9 mouse cellular contexts compared by ENCODE assay signal in genomic region chr1:26687926-26688325, GRCm38 (mm10). TPM values are rescaled to one million over a fixed set of nuclear protein-coding genes. Genes with fewer than 3 reads are reported as not detected.
DNase-seq lines count a peak whose midpoint lies in the region; ATAC-seq and TF ChIP-seq lines count a peak whose summit lies in the region.
"Had no signal": no experiment of that assay in that cellular context is flagged by ENCODE, and none has a peak within 500 bp of the region (broad histone marks: within the 10 kb centered on the region; RNA-seq: fewer than 3 reads in every experiment).

No protein-coding gene starts in this region.

- H3K4me2 ChIP-seq in hindbrain, embryonic 14.5 days (replicated peaks), result no peak overlapping the region
- no peak overlapping the region for H3K4me2 ChIP-seq in stomach, postnatal 0 days (replicated peaks; ENCODE audit: low read depth)

- no peaks in the 10 kb centered on the region for H3K36me3 ChIP-seq in hindbrain, embryonic 14.5 days (replicated peaks; ENCODE audit: control insufficient read depth, insufficient read depth)
- no peaks in the 10 kb centered on the region for H3K36me3 ChIP-seq in stomach, postnatal 0 days (ENCODE audit: control insufficient read depth, insufficient read depth, low read length)

- H3K27me3 ChIP-seq in hindbrain, embryonic 14.5 days (ENCODE audit: control insufficient read depth, insufficient read depth, low read length), result no peaks in the 10 kb centered on the region
- H3K27me3 ChIP-seq in stomach, postnatal 0 days (ENCODE audit: control insufficient read depth, insufficient read depth, low read length), result no peaks in the 10 kb centered on the region

- peak; percentile 5 for DNase-seq in gastrocnemius, postnatal 10 days
- DNase-seq in gastrocnemius, adult 8-10 months (ENCODE audit: low spot score in 2 of 2), result no peak
- peak; percentile 3 for DNase-seq in urinary bladder, postnatal 25 days (ENCODE audit: low spot score)
- DNase-seq in urinary bladder, adult 2 months (ENCODE audit: low spot score), result no peak
- no peak for DNase-seq in hindbrain, embryonic 14.5 days (ENCODE audit: low spot score)
- peak; percentile 16 for DNase-seq in stomach, postnatal 0 days (ENCODE audit: low spot score)
- DNase-seq in urinary bladder, adult 18-20 months (ENCODE audit: low spot score in 2 of 2), result no peak

- TF ChIP-seq EP300 in stomach, postnatal 0 days (optimal IDR thresholded peaks at IDR 0.05), result no peak

- H3K27ac ChIP-seq in hindbrain, embryonic 14.5 days, result no peak overlapping the region
- H3K27ac ChIP-seq in stomach, postnatal 0 days (replicated peaks), result no peak overlapping the region

- ATAC-seq in hindbrain, embryonic 14.5 days (ENCODE audit: low FRiP score), result peak; percentile 78
- ATAC-seq in megakaryocyte, adult 5-6 weeks (ENCODE audit: poor library complexity, severe bottlenecking), result peak; percentile 41
- peak; percentile 72 for ATAC-seq in stomach, postnatal 0 days (ENCODE audit: low FRiP score, low TSS enrichment)

- H3K9me3 ChIP-seq in hindbrain, embryonic 14.5 days (ENCODE audit: control insufficient read depth, low read length), result no peaks in the 10 kb centered on the region
- no peaks in the 10 kb centered on the region for H3K9me3 ChIP-seq in stomach, postnatal 0 days (ENCODE audit: control insufficient read depth, low read length)

- TF ChIP-seq CTCF in stomach, postnatal 0 days (IDR thresholded peaks at IDR 0.05; ENCODE audit: low read depth), result no peak

- no peak overlapping the region for H3K4me3 ChIP-seq in hindbrain, embryonic 14.5 days (replicated peaks; ENCODE audit: low read length)
- H3K4me3 ChIP-seq in stomach, postnatal 0 days (ENCODE audit: low read depth, low read length), result no peak overlapping the region

- 74% methylated on average over 1 of the region's 1 CpGs for WGBS in hindbrain, embryonic 14.5 days
- WGBS in stomach, postnatal 0 days, result 57% methylated on average over 1 of the region's 1 CpGs

- no peak overlapping the region for H3K9ac ChIP-seq in hindbrain, embryonic 14.5 days
- H3K9ac ChIP-seq in stomach, postnatal 0 days (ENCODE audit: low read length), result no peak overlapping the region

- no peaks in the 10 kb centered on the region for H3K4me1 ChIP-seq in hindbrain, embryonic 14.5 days (replicated peaks; ENCODE audit: control insufficient read depth, insufficient read depth, low read length)
- H3K4me1 ChIP-seq in stomach, postnatal 0 days (replicated peaks; ENCODE audit: control insufficient read depth, insufficient read depth), result no peaks in the 10 kb centered on the region

RNA-seq across cellular contexts. Expression of gene 4931408C20Rik, which starts 0.7 kb away (rescaled TPM):
- not detected for total RNA-seq in gastrocnemius, postnatal 10 days (2021)
- total RNA-seq in gastrocnemius, adult 8-10 months (2022), result not detected
- polyA plus RNA-seq in urinary bladder, adult 2 months (2012; rRNA removed), result 0.01 TPM in 1 of 2 replicates, not detected in the other
- polyA plus RNA-seq in hindbrain, embryonic 14.5 days (2014; fragmentation: Nextera tagmentation; extraction: Ambion mirVana), result not detected in 2 replicates
- total RNA-seq in megakaryocyte, adult 5-6 weeks (2015), result 0.09 TPM in 1 of 2 replicates, not detected in the other
- 0.11 TPM in 1 of 2 replicates, not detected in the other for total RNA-seq in megakaryocyte, adult 5-6 weeks (2017)
- polyA plus RNA-seq in stomach, postnatal 0 days (2015; fragmentation: Nextera tagmentation; extraction: Ambion mirVana), result not detected in 2 replicates
- total RNA-seq: heart, adult 18-20 months had no signal

Comparison
In these comparisons a context has a peak if more than half of its experiments do, and no peak if none do; other contexts are left out.
1. DNase-seq: peak in gastrocnemius, postnatal 10 days (single experiment), urinary bladder, postnatal 25 days (single experiment) and stomach, postnatal 0 days (single experiment); none in gastrocnemius, adult 8-10 months (0 of 2), urinary bladder, adult 2 months (single experiment), hindbrain, embryonic 14.5 days (single experiment) and urinary bladder, adult 18-20 months (0 of 2).
2. Peak in every context shown above with its lines, with median percentiles within 50 percentile points of each other: ATAC-seq.